Mouse (Mus musculus): ENCODE data around the gene Serpinb13. TPM values are rescaled to one million over a fixed set of nuclear protein-coding genes. Genes with fewer than 3 reads are reported as not detected.
"Not testable (repeated sequence)": the region's sequence is repeated elsewhere in the genome, so short reads cannot be mapped to it uniquely, and the experiment has no call there.

Serpinb13 gene
- polyA plus RNA-seq, 1 experiment from 2014 or later, result not detected

DNA sequence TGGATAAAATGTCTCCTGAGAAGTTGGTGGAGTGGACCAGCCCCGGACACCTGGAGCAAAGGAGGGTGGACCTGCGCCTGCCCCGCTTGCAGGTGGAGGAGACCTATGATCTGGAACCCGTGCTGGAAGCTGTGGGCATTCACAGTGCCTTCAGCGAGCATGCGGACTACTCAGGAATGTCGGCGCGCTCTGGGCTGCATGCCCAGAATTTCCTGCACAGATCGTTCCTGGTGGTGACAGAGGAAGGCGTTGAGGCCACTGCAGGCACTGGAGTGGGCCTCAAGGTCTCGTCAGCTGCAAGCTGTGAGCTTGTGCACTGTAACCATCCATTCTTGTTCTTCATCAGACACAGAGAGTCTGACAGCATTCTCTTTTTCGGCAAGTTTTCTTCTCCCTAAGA is 19.6 kb downstream of the Serpinb13 start:
- ATAC-seq (replicated peaks; ENCODE audit: low FRiP score) (no peak), DNase-seq (ENCODE audit: low spot score) (no peak)
- Histone ChIP-seq H3K9me3 (ENCODE audit: control insufficient read depth, low read length) (no peaks in the 10 kb centered on the region), H3K4me3 (ENCODE audit: low read depth, low read length) (no peak overlapping the region), H3K9ac (ENCODE audit: low read depth, low read length) (no peak overlapping the region), H3K36me3 (ENCODE audit: control insufficient read depth, insufficient read depth, low read length) (no peaks in the 10 kb centered on the region), H3K27me3 (replicated peaks; ENCODE audit: control insufficient read depth, insufficient read depth, low read length) (no peaks in the 10 kb centered on the region), H3K27ac (ENCODE audit: low read depth, low read length) (no peak overlapping the region), H3K4me1 (replicated peaks; ENCODE audit: control insufficient read depth, insufficient read depth, low read length) (no peaks in the 10 kb centered on the region), H3K4me2 (no peak overlapping the region)
- WGBS, result 75% methylated on average over 13 of the region's 13 CpGs

DNA sequence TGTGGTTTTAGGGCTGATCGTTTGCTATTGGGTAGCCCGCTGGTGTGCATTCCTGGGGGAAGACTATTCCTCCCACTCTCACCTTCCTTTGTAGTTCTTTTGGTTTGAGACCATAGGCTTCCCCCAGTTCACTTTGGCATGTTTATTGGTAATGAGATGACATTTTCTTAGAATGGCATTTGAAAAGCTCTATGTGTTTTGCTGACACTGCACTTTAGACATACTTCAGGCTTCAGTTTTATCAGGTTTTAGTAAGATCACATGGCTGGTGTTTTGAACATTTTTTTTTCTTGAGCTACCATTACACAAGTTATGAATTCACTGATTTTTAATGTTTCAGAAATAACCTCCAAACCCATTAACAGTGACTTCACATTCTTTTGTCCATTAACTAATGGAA is 21.0 kb downstream of the Serpinb13 start:
- H3K4me2 ChIP-seq, result no peak overlapping the region
- no peak for DNase-seq (ENCODE audit: low spot score)
- no peak for ATAC-seq (replicated peaks; ENCODE audit: low FRiP score)
- H3K4me1 ChIP-seq (replicated peaks; ENCODE audit: control insufficient read depth, insufficient read depth, low read length), result no peaks in the 10 kb centered on the region
- no peaks in the 10 kb centered on the region for H3K27me3 ChIP-seq (replicated peaks; ENCODE audit: control insufficient read depth, insufficient read depth, low read length)
- no peaks in the 10 kb centered on the region for H3K36me3 ChIP-seq (ENCODE audit: control insufficient read depth, insufficient read depth, low read length)
- no peak overlapping the region for H3K9ac ChIP-seq (ENCODE audit: low read depth, low read length)
- WGBS, result 80% methylated on average over 2 of the region's 2 CpGs
- H3K27ac ChIP-seq (ENCODE audit: low read depth, low read length), result no peak overlapping the region
- H3K9me3 ChIP-seq (ENCODE audit: control insufficient read depth, low read length), result no peaks in the 10 kb centered on the region
- H3K4me3 ChIP-seq (ENCODE audit: low read depth, low read length), result no peak overlapping the region

GRCm38 (mm10) chr1:107006316-107006715 is 25.5 kb downstream of the Serpinb13 start:
- WGBS, result 88% methylated on average over 3 of the region's 3 CpGs
- H3K27ac ChIP-seq (ENCODE audit: low read depth, low read length), result no peak overlapping the region
- no peak for DNase-seq (ENCODE audit: low spot score)

GRCm38 (mm10) chr1:107014530-107014929 is 33.7 kb downstream of the Serpinb13 start:
- H3K9ac ChIP-seq (ENCODE audit: low read depth, low read length), result no peak overlapping the region
- no peak overlapping the region for H3K4me2 ChIP-seq
- no peak overlapping the region for H3K4me3 ChIP-seq (ENCODE audit: low read depth, low read length)
- H3K27ac ChIP-seq (ENCODE audit: low read depth, low read length), result no peak overlapping the region
- no peaks in the 10 kb centered on the region for H3K27me3 ChIP-seq (replicated peaks; ENCODE audit: control insufficient read depth, insufficient read depth, low read length)
- WGBS, result 42% methylated on average over 2 of the region's 2 CpGs
- H3K36me3 ChIP-seq (ENCODE audit: control insufficient read depth, insufficient read depth, low read length), result no peaks in the 10 kb centered on the region
- no peaks in the 10 kb centered on the region for H3K9me3 ChIP-seq (ENCODE audit: control insufficient read depth, low read length)
- no peaks in the 10 kb centered on the region for H3K4me1 ChIP-seq (replicated peaks; ENCODE audit: control insufficient read depth, insufficient read depth, low read length)
- ATAC-seq (replicated peaks; ENCODE audit: low FRiP score) (no peak), DNase-seq (ENCODE audit: low spot score) (no peak)

More at GRCm38 (mm10) chr1:107006316-107006715, 25.5 kb downstream of the Serpinb13 start:
- Histone ChIP-seq H3K4me1 (replicated peaks; ENCODE audit: control insufficient read depth, insufficient read depth, low read length) (no peaks in the 10 kb centered on the region), H3K27me3 (replicated peaks; ENCODE audit: control insufficient read depth, insufficient read depth, low read length) (no peaks in the 10 kb centered on the region), H3K4me3 (ENCODE audit: low read depth, low read length) (no peak overlapping the region), H3K9ac (ENCODE audit: low read depth, low read length) (no peak overlapping the region), H3K4me2 (no peak overlapping the region), H3K36me3 (ENCODE audit: control insufficient read depth, insufficient read depth, low read length) (no peaks in the 10 kb centered on the region), H3K9me3 (ENCODE audit: control insufficient read depth, low read length) (no peaks in the 10 kb centered on the region)
- ATAC-seq (replicated peaks; ENCODE audit: low FRiP score), result no peak

DNA sequence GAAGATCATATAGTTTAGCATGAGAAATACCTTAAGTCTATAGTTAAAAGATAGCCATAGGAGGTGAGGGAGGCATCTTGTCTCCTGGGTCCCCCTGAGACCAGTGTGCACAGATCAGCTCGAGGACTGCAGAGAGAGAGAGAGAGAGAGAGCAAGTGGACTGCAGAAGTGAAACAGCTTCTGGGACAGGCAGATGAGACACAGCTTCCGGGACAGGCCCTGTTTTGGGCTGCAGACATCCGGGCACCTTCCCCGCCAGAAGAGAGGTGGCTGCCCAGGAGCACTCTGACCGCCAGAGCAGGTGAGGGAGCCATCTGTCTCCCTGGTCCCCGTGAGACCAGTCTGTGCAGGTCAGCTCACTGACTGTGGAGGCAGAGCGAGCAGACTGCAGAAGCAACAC is 34.4 kb downstream of the Serpinb13 start:
- Histone ChIP-seq H3K4me2 (no peak overlapping the region), H3K4me3 (ENCODE audit: low read depth, low read length) (no peak overlapping the region), H3K36me3 (ENCODE audit: control insufficient read depth, insufficient read depth, low read length) (no peaks in the 10 kb centered on the region), H3K27me3 (replicated peaks; ENCODE audit: control insufficient read depth, insufficient read depth, low read length) (no peaks in the 10 kb centered on the region), H3K27ac (ENCODE audit: low read depth, low read length) (no peak overlapping the region), H3K4me1 (replicated peaks; ENCODE audit: control insufficient read depth, insufficient read depth, low read length) (no peaks in the 10 kb centered on the region), H3K9ac (ENCODE audit: low read depth, low read length) (no peak overlapping the region), H3K9me3 (ENCODE audit: control insufficient read depth, low read length) (no peaks in the 10 kb centered on the region)
- DNase-seq (ENCODE audit: low spot score), result no peak
- ATAC-seq (replicated peaks; ENCODE audit: low FRiP score), result no peak
- 68% methylated on average over 7 of the region's 7 CpGs for WGBS

DNA sequence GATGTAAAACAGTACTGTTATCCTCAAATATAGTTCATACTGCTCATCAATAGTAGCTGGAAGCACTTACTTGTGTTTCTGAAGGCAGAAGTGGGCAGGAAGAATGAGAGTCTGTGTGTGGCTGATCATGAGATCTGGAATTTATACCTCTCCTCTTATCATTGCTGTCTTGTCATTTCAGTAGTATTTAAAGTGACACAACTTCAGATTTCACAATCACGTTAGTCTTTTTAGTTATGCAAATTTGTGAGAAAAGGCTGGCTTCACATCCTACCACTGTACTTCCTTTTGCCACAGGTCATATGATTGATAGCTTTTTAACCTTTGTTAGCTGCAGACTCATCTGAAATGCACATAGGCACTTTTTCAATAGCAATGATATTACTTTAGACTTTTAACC is 45.1 kb downstream of the Serpinb13 start:
- Histone ChIP-seq H3K4me1 (replicated peaks; ENCODE audit: control insufficient read depth, insufficient read depth, low read length) (no peaks in the 10 kb centered on the region), H3K36me3 (ENCODE audit: control insufficient read depth, insufficient read depth, low read length) (no peaks in the 10 kb centered on the region), H3K9me3 (ENCODE audit: control insufficient read depth, low read length) (no peaks in the 10 kb centered on the region), H3K4me2 (no peak overlapping the region), H3K27me3 (replicated peaks; ENCODE audit: control insufficient read depth, insufficient read depth, low read length) (no peaks in the 10 kb centered on the region), H3K4me3 (ENCODE audit: low read depth, low read length) (no peak overlapping the region), H3K9ac (ENCODE audit: low read depth, low read length) (no peak overlapping the region), H3K27ac (ENCODE audit: low read depth, low read length) (no peak overlapping the region)
- DNase-seq (ENCODE audit: low spot score) (no peak), ATAC-seq (replicated peaks; ENCODE audit: low FRiP score) (no peak)
- WGBS, result 42% methylated on average over 1 of the region's 1 CpGs

GRCm38 (mm10) chr1:107034236-107034635 is 53.5 kb downstream of the Serpinb13 start:
- ATAC-seq (replicated peaks; ENCODE audit: low FRiP score); H3K4me3 ChIP-seq (ENCODE audit: low read depth, low read length); H3K9me3 ChIP-seq (ENCODE audit: control insufficient read depth, low read length); H3K27me3 ChIP-seq (replicated peaks; ENCODE audit: control insufficient read depth, insufficient read depth, low read length); H3K4me1 ChIP-seq (replicated peaks; ENCODE audit: control insufficient read depth, insufficient read depth, low read length); H3K9ac ChIP-seq (ENCODE audit: low read depth, low read length); H3K27ac ChIP-seq (ENCODE audit: low read depth, low read length); H3K36me3 ChIP-seq (ENCODE audit: control insufficient read depth, insufficient read depth, low read length); H3K4me2 ChIP-seq; DNase-seq (ENCODE audit: low spot score): not testable (repeated sequence)
- 88% methylated on average over 3 of the region's 3 CpGs for WGBS

Other genes with a start within 250 kb of the Serpinb13 start
- gene Kdsr, start 221.3 kb upstream of the Serpinb13 start, polyA plus RNA-seq (2014; fragmentation: Nextera tagmentation; extraction: Ambion mirVana), result 8.1 and 9.6 TPM in 2 replicates
- 53.7 and 55.2 TPM in 2 replicates for gene Vps4b, start 184.3 kb upstream of the Serpinb13 start, polyA plus RNA-seq (2014; fragmentation: Nextera tagmentation; extraction: Ambion mirVana)
- gene Serpinb5, start 119.8 kb upstream of the Serpinb13 start, polyA plus RNA-seq (2014; fragmentation: Nextera tagmentation; extraction: Ambion mirVana), result not detected in 2 replicates
- gene Serpinb12, start 46.5 kb upstream of the Serpinb13 start, polyA plus RNA-seq (2014; fragmentation: Nextera tagmentation; extraction: Ambion mirVana), result not detected in 2 replicates
- gene Serpinb3a, start 71.3 kb downstream of the Serpinb13 start, polyA plus RNA-seq (2014; fragmentation: Nextera tagmentation; extraction: Ambion mirVana), result not detected in 2 replicates
- gene Serpinb3d, start 102.5 kb downstream of the Serpinb13 start, polyA plus RNA-seq (2014; fragmentation: Nextera tagmentation; extraction: Ambion mirVana), result not detected in 2 replicates